Mouse (Mus musculus) MEL (cell line): Measurements from ENCODE around the gene Slc25a42. TPM values are rescaled to one million over a fixed set of nuclear protein-coding genes. Genes with fewer than 3 reads are reported as not detected.

Experiments used
- DNase-seq: peaks from one replicate; pipeline ENCODE4 v3.0.0; 2011; ENCODE audit warnings: low read depth, low spot score
- H3K27ac ChIP-seq: 2 replicates; pipeline ENCODE4 v1.5.1; 2012; ENCODE audit warnings: low read depth, mild to moderate bottlenecking, control low read depth, low read length, moderate library complexity; ENCODE audit not compliant: control insufficient read depth
- H3K27me3 ChIP-seq, 2 experiments: fragments of 150-350 bp in 1 of 2; sonication (generic) in 1 of 2; 2 replicates each; pipeline ENCODE4 v1.6.1; 2012; ENCODE audit warnings: low read length in 2 of 2, mild to moderate bottlenecking in 2 of 2, improper control_type of control experiment in 1 of 2, moderate library complexity in 1 of 2; ENCODE audit not compliant: insufficient read depth in 2 of 2, control insufficient read depth in 1 of 2
- H3K36me3 ChIP-seq, 2 experiments: 2 replicates each; pipeline ENCODE4 v1.6.1; 2012 to 2014; ENCODE audit warnings: low read length in 2 of 2, improper control_type of control experiment in 1 of 2, inconsistent platforms in 1 of 2, mild to moderate bottlenecking in 1 of 2; ENCODE audit not compliant: insufficient read depth in 2 of 2, control insufficient read depth in 1 of 2
- H3K4me1 ChIP-seq, 2 experiments: fragments of 150-350 bp in 1 of 2; sonication (generic) in 1 of 2; 2 replicates each; pipeline ENCODE4 v1.6.1; 2012; ENCODE audit warnings: low read length in 2 of 2, improper control_type of control experiment in 1 of 2, mild to moderate bottlenecking in 1 of 2; ENCODE audit not compliant: insufficient read depth in 2 of 2, control insufficient read depth in 1 of 2
- H3K4me3 ChIP-seq, 2 experiments: fragments of 150-350 bp in 1 of 2; sonication (generic) in 1 of 2; 2 replicates each; pipeline ENCODE4 v1.5.1; 2012; ENCODE audit warnings: low read depth in 2 of 2, low read length in 2 of 2, mild to moderate bottlenecking in 2 of 2, moderate library complexity in 2 of 2, control low read depth in 1 of 2, improper control_type of control experiment in 1 of 2; ENCODE audit not compliant: control insufficient read depth in 1 of 2, insufficient read depth in 1 of 2
- H3K79me2 ChIP-seq: 2 replicates; pipeline ENCODE4 v1.6.1; 2012; ENCODE audit warnings: mild to moderate bottlenecking, low read length, moderate library complexity; ENCODE audit not compliant: control insufficient read depth, poor library complexity, insufficient read depth
- H3K9ac ChIP-seq: 2 replicates; pipeline ENCODE4 v1.6.1; 2012; ENCODE audit warnings: low read depth, mild to moderate bottlenecking, control low read depth, low read length, moderate library complexity; ENCODE audit not compliant: control insufficient read depth, poor library complexity, severe bottlenecking
- H3K9me3 ChIP-seq: fragments of 150-350 bp; sonication (generic); replicated peaks from 2 replicates; pipeline ENCODE4 v1.6.1; 2012; ENCODE audit warnings: mild to moderate bottlenecking, low read length, improper control_type of control experiment, moderate library complexity; ENCODE audit not compliant: insufficient read depth
- CTCF ChIP-seq, 3 experiments: IDR thresholded peaks in 2 of 3; conservative IDR thresholded peaks in 1 of 3; 2 replicates each; pipeline ENCODE4 v1.5.1; 2011 to 2012; ENCODE audit warnings: low read length in 3 of 3, low read depth in 2 of 3, mild to moderate bottlenecking in 2 of 3, improper control_type of control experiment in 1 of 3, inconsistent platforms in 1 of 3, mixed read lengths in 1 of 3, moderate library complexity in 1 of 3; ENCODE audit not compliant: control insufficient read depth in 1 of 3, insufficient read depth in 1 of 3, poor library complexity in 1 of 3, severe bottlenecking in 1 of 3
- E2F4 ChIP-seq: IDR thresholded peaks from 2 replicates; pipeline ENCODE4 v1.6.1; 2011; ENCODE audit warnings: low read depth, low read length, improper control_type of control experiment, borderline replicate concordance
- EP300 ChIP-seq, 2 experiments: IDR thresholded peaks; 2 replicates each; pipeline ENCODE4 v1.6.1; 2011; ENCODE audit warnings: improper control_type of control experiment in 2 of 2, low read length in 2 of 2, low read depth in 1 of 2, mild to moderate bottlenecking in 1 of 2
- MYB ChIP-seq: IDR thresholded peaks from 2 replicates; pipeline ENCODE4 v1.6.1; 2011; ENCODE audit warnings: mild to moderate bottlenecking, low read depth, low read length, improper control_type of control experiment
- MYC ChIP-seq: IDR thresholded peaks from 2 replicates; pipeline ENCODE4 v1.6.1; 2011; ENCODE audit warnings: low read depth, mild to moderate bottlenecking, low read length, improper control_type of control experiment, moderate library complexity
- NRF1 ChIP-seq: IDR thresholded peaks from 2 replicates; pipeline ENCODE4 v1.6.1; 2014; ENCODE audit warnings: low read depth, mild to moderate bottlenecking, inconsistent platforms, low read length, improper control_type of control experiment, moderate library complexity; ENCODE audit not compliant: poor library complexity, insufficient read depth, severe bottlenecking
- POLR2AphosphoS5 ChIP-seq: IDR thresholded peaks from 2 replicates; pipeline ENCODE4 v1.6.1; 2012; ENCODE audit warnings: low read depth, borderline replicate concordance, mild to moderate bottlenecking, inconsistent platforms, low read length, moderate library complexity, mixed read lengths
- RAD21 ChIP-seq: IDR thresholded peaks from 2 replicates; pipeline ENCODE4 v1.6.1; 2011; ENCODE audit warnings: mild to moderate bottlenecking, low read depth, low read length, improper control_type of control experiment
- SIN3A ChIP-seq: IDR thresholded peaks from 2 replicates; pipeline ENCODE4 v1.6.1; 2012; ENCODE audit warnings: low read length, improper control_type of control experiment, inconsistent platforms
- SMC3 ChIP-seq: IDR thresholded peaks from 2 replicates; pipeline ENCODE4 v1.6.1; 2011; ENCODE audit warnings: low read depth, low read length, improper control_type of control experiment
- USF2 ChIP-seq, 2 experiments: IDR thresholded peaks; 2 replicates each; pipeline ENCODE4 v1.6.1; 2011 to 2012; ENCODE audit warnings: improper control_type of control experiment in 2 of 2, low read length in 2 of 2, borderline replicate concordance in 1 of 2, inconsistent platforms in 1 of 2, low read depth in 1 of 2, mild to moderate bottlenecking in 1 of 2; ENCODE audit not compliant: insufficient read depth in 1 of 2
- ZC3H11A ChIP-seq: IDR thresholded peaks from 2 replicates; pipeline ENCODE4 v1.6.1; 2012; ENCODE audit warnings: low read depth, mild to moderate bottlenecking, inconsistent platforms, low read length, improper control_type of control experiment
- ZMIZ1 ChIP-seq: IDR thresholded peaks from 2 replicates; pipeline ENCODE4 v1.6.1; 2012; ENCODE audit warnings: low read depth, mild to moderate bottlenecking, inconsistent platforms, low read length, improper control_type of control experiment, moderate library complexity
- polyA plus RNA-seq, 2 experiments: library from polyadenylated mRNA; stranded (reverse) in 1 of 2; unstranded in 1 of 2; fragments of >175 nt in 1 of 2; fragments of >200 nt in 1 of 2; gene quantifications; 2 replicates each; pipeline versions ENCODE4 v1.2.1 to v1.2.4; 2012; ENCODE audit warnings: low replicate concordance in 2 of 2, low read depth in 1 of 2; ENCODE audit not compliant: insufficient read length in 2 of 2, insufficient read depth in 1 of 2, missing spikeins in 1 of 2
- total RNA-seq: library from RNA; depleted of rRNA; stranded (reverse); fragments of 300-350 nt; gene quantifications from 2 replicates; pipeline ENCODE4 v1.2.3, GENCODE M21; 2012

Gene Slc25a42
- total and polyA plus RNA-seq, 3 experiments = 5.2 to 12.1 TPM; not detected in 1

DNA sequence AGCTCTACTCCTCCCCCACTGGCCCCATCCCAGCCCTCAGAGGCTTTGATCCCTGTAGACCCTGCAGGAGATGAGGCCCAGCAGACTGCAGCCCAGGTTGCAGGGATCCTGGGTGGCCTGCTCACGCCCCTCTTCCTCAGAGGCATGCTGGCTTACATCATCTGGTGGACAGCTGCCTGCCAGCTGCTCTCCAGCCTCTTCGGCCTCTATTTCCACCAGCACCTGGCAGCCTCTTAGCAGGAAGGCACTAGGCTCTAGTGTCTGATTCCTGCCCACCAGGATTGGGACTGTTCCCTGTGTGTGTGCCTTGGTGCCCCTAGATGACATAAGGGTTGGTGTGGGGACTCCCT is 30.2 kb downstream of the Slc25a42 start:
- Histone ChIP-seq H3K4me3 (no peak overlapping the region), H3K4me1 (peaks cover 6 to 10% of the 10 kb centered on the region in 2 experiments), H3K36me3 (peaks cover 0 to 9% of the 10 kb centered on the region in 2 experiments; a peak in 2 of 4 replicates), H3K9me3 (no peaks in the 10 kb centered on the region), H3K79me2 (no peaks in the 10 kb centered on the region), H3K27me3 (no peaks in the 10 kb centered on the region), H3K9ac (peak overlapping the region; percentile 14; the same call in 1 of the 2 replicates), H3K27ac (no peak overlapping the region)
- no peak for TF ChIP-seq SIN3A
- TF ChIP-seq MYB = no peak
- DNase-seq = no peak

DNA sequence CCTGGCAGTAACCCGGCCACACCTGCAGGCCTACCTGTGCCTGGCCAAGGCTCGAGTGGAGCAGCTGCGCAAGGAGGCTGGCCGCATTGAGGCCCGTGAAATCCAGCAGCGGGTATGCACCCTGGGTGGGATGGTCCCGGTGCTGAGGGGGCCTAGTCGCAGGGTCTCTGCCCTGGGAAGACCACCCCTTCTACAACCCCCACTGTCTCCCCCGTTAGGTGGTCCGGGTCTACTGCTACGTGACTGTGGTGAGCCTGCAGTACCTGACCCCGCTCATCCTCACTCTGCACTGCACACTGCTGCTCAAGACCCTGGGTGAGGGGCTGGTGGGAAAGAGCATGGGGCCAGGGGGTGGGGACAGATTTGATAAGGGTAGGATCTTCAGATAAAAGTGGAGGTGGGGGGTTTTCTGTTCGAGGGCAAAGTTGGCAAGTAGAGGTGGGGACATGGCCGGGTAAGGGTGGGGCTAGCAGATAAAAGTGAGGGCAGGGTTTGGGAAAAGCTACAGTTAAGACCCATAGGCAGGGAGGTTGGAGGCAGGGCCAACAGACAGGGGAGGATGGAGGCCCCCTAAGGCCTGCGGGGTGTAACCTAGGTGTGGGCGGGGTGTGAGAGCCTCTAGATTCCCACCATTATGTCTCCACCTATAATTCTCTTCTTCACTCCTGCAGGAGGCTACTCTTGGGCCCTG is 30.7 kb downstream of the Slc25a42 start:
- peak; percentile 52 for DNase-seq
- Histone ChIP-seq H3K27me3 (no peaks in the 10 kb centered on the region), H3K9ac (no peak overlapping the region; the same call in 1 of the 2 replicates), H3K4me1 (peaks cover 6 to 10% of the 10 kb centered on the region in 2 experiments), H3K79me2 (no peaks in the 10 kb centered on the region), H3K36me3 (peaks cover 0 to 9% of the 10 kb centered on the region in 2 experiments; a peak in 2 of 4 replicates), H3K27ac (no peak overlapping the region), H3K9me3 (no peaks in the 10 kb centered on the region), H3K4me3 (no peak overlapping the region)
- TF ChIP-seq EP300 (IDR thresholded peaks at IDR 0.05; ENCODE audit: low read depth in 1 of 2, low read length in 2 of 2) (peak in 1 of 2 experiments; percentile 13; a peak in 1 of 4 replicates), POLR2AphosphoS5 (no peak), MYC (no peak), ZMIZ1 (no peak)

DNA sequence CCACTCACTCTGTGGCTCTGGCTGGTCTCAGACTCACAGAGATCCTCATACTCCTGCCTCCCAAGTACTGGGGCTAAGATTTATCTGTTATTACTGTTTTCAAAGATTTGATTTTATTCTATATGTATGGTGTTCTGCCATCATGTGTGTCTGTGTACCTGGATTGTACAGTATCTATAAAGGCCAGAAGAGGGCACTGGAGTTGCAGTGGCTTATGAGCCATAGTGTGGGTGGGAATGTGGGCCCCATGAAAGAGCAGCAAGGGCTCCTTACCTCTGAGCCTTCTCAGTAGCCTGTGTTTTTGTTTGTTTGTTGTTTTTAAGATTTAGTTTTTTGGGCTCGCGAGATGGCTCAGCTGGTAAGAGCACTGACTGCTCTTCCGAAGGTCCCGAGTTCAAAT is 33.0 kb downstream of the Slc25a42 start:
- Histone ChIP-seq H3K9me3 (no peaks in the 10 kb centered on the region), H3K36me3 (peaks cover 0 to 9% of the 10 kb centered on the region in 2 experiments; a peak in 2 of 4 replicates), H3K4me3 (no peak overlapping the region), H3K79me2 (no peaks in the 10 kb centered on the region; the same call in 1 of the 2 replicates), H3K9ac (no peak overlapping the region), H3K27ac (no peak overlapping the region), H3K27me3 (no peaks in the 10 kb centered on the region), H3K4me1 (peaks cover 6 to 12% of the 10 kb centered on the region in 2 experiments)
- TF ChIP-seq ZC3H11A = peak; percentile 23; the same call in 1 of the 2 replicates
- TF ChIP-seq CTCF (IDR thresholded peaks at IDR 0.05 in 2 of 3, conservative IDR thresholded peaks at IDR 0.05 in 1 of 3; ENCODE audit: control insufficient read depth in 1 of 3, insufficient read depth in 1 of 3, low read depth in 2 of 3, low read length in 3 of 3, poor library complexity in 1 of 3, severe bottlenecking in 1 of 3) = peak; percentile 37 to 58 (median 44); a peak in 5 of 6 replicates
- TF ChIP-seq E2F4 = no peak
- TF ChIP-seq NRF1 = no peak
- TF ChIP-seq SMC3 = peak; percentile 52
- no peak for TF ChIP-seq USF2 (IDR thresholded peaks at IDR 0.05; ENCODE audit: borderline replicate concordance in 1 of 2, insufficient read depth in 1 of 2, low read depth in 1 of 2, low read length in 2 of 2)
- TF ChIP-seq RAD21 = peak; percentile 52
- no peak for TF ChIP-seq SIN3A
- DNase-seq = peak; percentile 59
